Comparison of ENCODE assay signal across 16 mouse cellular contexts in the genomic region with DNA sequence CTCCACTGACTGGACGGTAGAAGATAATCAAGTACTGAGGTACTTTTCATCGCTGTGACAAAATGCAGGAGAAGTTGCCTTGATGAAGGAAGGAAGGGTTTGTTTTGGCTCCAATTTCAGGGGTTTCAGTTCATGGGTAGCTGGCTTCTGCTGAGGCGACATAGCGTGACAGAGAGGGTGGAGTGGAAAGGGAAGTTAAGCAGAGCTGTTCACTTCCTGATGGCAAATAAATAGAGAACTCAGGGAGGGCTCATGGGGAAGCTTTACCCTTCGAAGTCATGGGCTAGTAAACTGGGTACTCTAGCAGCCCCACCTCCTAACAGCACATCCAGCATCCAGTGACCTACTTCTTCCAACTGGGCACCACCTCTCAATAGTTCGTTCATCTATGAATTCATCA.
"Had no signal": no experiment of that assay in that cellular context is flagged by ENCODE, and none has a peak within 500 bp of the region (broad histone marks: within the 10 kb centered on the region; RNA-seq: fewer than 3 reads in every experiment).

No protein-coding gene starts in this region.

- H3K9ac ChIP-seq: limb, embryonic 12.5 days; liver, embryonic 14.5 days; neural tube, embryonic 13.5 days had no signal

- H3K36me3 ChIP-seq: limb, embryonic 12.5 days; neural tube, embryonic 13.5 days had no signal

- DNase-seq: kidney, adult 8-10 months; kidney, postnatal 36 days; layer of hippocampus, adult 9-11 months; layer of hippocampus, postnatal 36 days; liver; lung, adult 2 months; midbrain, embryonic 14.5 days; right cerebral cortex, adult 18-20 months; right cerebral cortex, postnatal 25 days; thymus, postnatal 4 days had no signal

- H3K9me3 ChIP-seq: limb, embryonic 12.5 days; neural tube, embryonic 13.5 days had no signal

- H3K4me3 ChIP-seq: limb, embryonic 12.5 days; neural tube, embryonic 13.5 days had no signal

- H3K27ac ChIP-seq: limb, embryonic 12.5 days; liver, embryonic 14.5 days; macrophage; neural tube, embryonic 13.5 days had no signal

- ATAC-seq: intestine, postnatal 0 days; lung, postnatal 0 days had no signal

- H3K4me2 ChIP-seq: limb, embryonic 12.5 days; neural tube, embryonic 13.5 days had no signal

- H3K4me1 ChIP-seq: limb, embryonic 12.5 days; neural tube, embryonic 13.5 days had no signal
